ENCODE assay signal across 8 mouse cellular contexts in the genomic region with DNA sequence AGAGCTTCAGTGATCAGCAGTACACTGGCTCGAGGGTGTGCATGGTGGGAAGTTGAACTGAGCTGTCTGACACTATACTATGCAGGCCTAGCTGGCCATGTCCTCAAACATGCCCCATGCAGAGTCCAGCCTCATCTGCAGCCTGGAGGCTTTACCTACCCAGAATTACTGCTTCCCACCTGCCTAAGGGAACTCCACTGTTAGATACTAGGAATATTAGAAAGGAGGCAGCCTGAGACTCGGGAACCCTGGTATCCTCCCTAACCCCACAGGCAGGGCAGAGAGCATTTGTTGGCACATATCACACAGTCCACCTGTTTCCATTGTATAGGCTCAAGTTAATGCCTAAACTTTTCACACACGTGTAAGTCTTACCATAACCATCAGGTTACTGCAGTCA. TPM values are rescaled to one million over a fixed set of nuclear protein-coding genes. Genes with fewer than 3 reads are reported as not detected.
DNase-seq lines count a peak whose midpoint lies in the region; ATAC-seq and TF ChIP-seq lines count a peak whose summit lies in the region.

No protein-coding gene starts in this region.

- no peaks in the 10 kb centered on the region for H3K36me3 ChIP-seq in embryonic facial prominence, embryonic 11.5 days (replicated peaks; ENCODE audit: control insufficient read depth, insufficient read depth, low read depth, low read length)
- H3K36me3 ChIP-seq in embryonic facial prominence, embryonic 10.5 days (replicated peaks), result peaks cover 21% of the 10 kb centered on the region
- H3K36me3 ChIP-seq in neural tube, embryonic 11.5 days (ENCODE audit: control insufficient read depth, insufficient read depth, low read length), result 0 out of 2 replicates have a peak, but pooled peaks cover 3% of the 10 kb centered on the region
- H3K36me3 ChIP-seq in limb, embryonic 15.5 days, result peaks cover 12% of the 10 kb centered on the region
- no peaks in the 10 kb centered on the region for H3K36me3 ChIP-seq in stomach, postnatal 0 days (ENCODE audit: control insufficient read depth, insufficient read depth, low read length)

- no peak for DNase-seq in embryonic facial prominence, embryonic 11.5 days (ENCODE audit: low spot score)
- no peak for DNase-seq in embryonic facial prominence, embryonic 10.5 days (ENCODE audit: low spot score)
- no peak for DNase-seq in neural tube, embryonic 11.5 days (ENCODE audit: low spot score)
- no peak for DNase-seq in neural tube, embryonic 10.5 days (ENCODE audit: extremely low spot score, low spot score)
- DNase-seq in stomach, postnatal 0 days (ENCODE audit: low spot score), result no peak
- no peak for DNase-seq in adrenal gland, adult 18-20 months (ENCODE audit: low spot score in 2 of 2)

- ATAC-seq in embryonic facial prominence, embryonic 11.5 days (replicated peaks; ENCODE audit: insufficient number of reproducible peaks, low FRiP score, low TSS enrichment, low read depth), result peak; percentile 36
- 0 out of 2 replicates have a peak, but pooled peaks have one; percentile 14 for ATAC-seq in neural tube, embryonic 11.5 days (ENCODE audit: insufficient read depth, low FRiP score, low TSS enrichment)
- ATAC-seq in limb, embryonic 15.5 days (ENCODE audit: insufficient number of reproducible peaks, low FRiP score, low TSS enrichment, low read depth), result 0 out of 2 replicates have a peak, but pooled peaks have one; percentile 2
- ATAC-seq in stomach, postnatal 0 days (ENCODE audit: low FRiP score, low TSS enrichment), result peak; percentile 1; the same call in 1 of the 2 replicates
- ATAC-seq in granulocyte monocyte progenitor cell, adult 5-6 weeks (replicated peaks; ENCODE audit: poor library complexity, severe bottlenecking), result no peak

- no peak for TF ChIP-seq CTCF in stomach, postnatal 0 days (IDR thresholded peaks at IDR 0.05; ENCODE audit: low read depth)

- H3K4me1 ChIP-seq in embryonic facial prominence, embryonic 11.5 days (ENCODE audit: control insufficient read depth, insufficient read depth, low read length), result no peaks in the 10 kb centered on the region
- peaks cover 16% of the 10 kb centered on the region for H3K4me1 ChIP-seq in embryonic facial prominence, embryonic 10.5 days
- no peaks in the 10 kb centered on the region for H3K4me1 ChIP-seq in neural tube, embryonic 11.5 days (ENCODE audit: control insufficient read depth, insufficient read depth, low read length)
- peaks cover 14% of the 10 kb centered on the region for H3K4me1 ChIP-seq in limb, embryonic 15.5 days
- H3K4me1 ChIP-seq in stomach, postnatal 0 days (replicated peaks; ENCODE audit: control insufficient read depth, insufficient read depth), result no peaks in the 10 kb centered on the region

- TF ChIP-seq EP300 in stomach, postnatal 0 days (optimal IDR thresholded peaks at IDR 0.05), result no peak

- WGBS in embryonic facial prominence, embryonic 11.5 days, result 55% methylated on average over 3 of the region's 3 CpGs
- 58% methylated on average over 3 of the region's 3 CpGs for WGBS in embryonic facial prominence, embryonic 10.5 days
- WGBS in neural tube, embryonic 11.5 days, result 51% methylated on average over 3 of the region's 3 CpGs
- 46% methylated on average over 3 of the region's 3 CpGs for WGBS in limb, embryonic 15.5 days
- 53% methylated on average over 3 of the region's 3 CpGs for WGBS in stomach, postnatal 0 days

- no peak overlapping the region for H3K4me2 ChIP-seq in embryonic facial prominence, embryonic 11.5 days (ENCODE audit: low read depth, low read length)
- H3K4me2 ChIP-seq in neural tube, embryonic 11.5 days (ENCODE audit: low read depth), result no peak overlapping the region
- no peak overlapping the region for H3K4me2 ChIP-seq in limb, embryonic 15.5 days
- no peak overlapping the region for H3K4me2 ChIP-seq in stomach, postnatal 0 days (replicated peaks; ENCODE audit: low read depth)

- H3K4me3 ChIP-seq in embryonic facial prominence, embryonic 11.5 days (ENCODE audit: low read depth, low read length), result no peak overlapping the region
- H3K4me3 ChIP-seq in embryonic facial prominence, embryonic 10.5 days, result no peak overlapping the region
- H3K4me3 ChIP-seq in neural tube, embryonic 11.5 days (ENCODE audit: low read depth, low read length), result no peak overlapping the region
- H3K4me3 ChIP-seq in limb, embryonic 15.5 days, result no peak overlapping the region
- H3K4me3 ChIP-seq in stomach, postnatal 0 days (ENCODE audit: low read depth, low read length), result no peak overlapping the region

- H3K9me3 ChIP-seq in embryonic facial prominence, embryonic 11.5 days (replicated peaks; ENCODE audit: control insufficient read depth, low read length), result no peaks in the 10 kb centered on the region
- no peaks in the 10 kb centered on the region for H3K9me3 ChIP-seq in embryonic facial prominence, embryonic 10.5 days
- H3K9me3 ChIP-seq in neural tube, embryonic 11.5 days (ENCODE audit: control insufficient read depth, low read length), result no peaks in the 10 kb centered on the region
- no peaks in the 10 kb centered on the region for H3K9me3 ChIP-seq in limb, embryonic 15.5 days
- H3K9me3 ChIP-seq in stomach, postnatal 0 days (ENCODE audit: control insufficient read depth, low read length), result no peaks in the 10 kb centered on the region

- no peak overlapping the region for H3K9ac ChIP-seq in embryonic facial prominence, embryonic 11.5 days (replicated peaks; ENCODE audit: low read length)
- H3K9ac ChIP-seq in neural tube, embryonic 11.5 days (ENCODE audit: low read length), result no peak overlapping the region
- no peak overlapping the region for H3K9ac ChIP-seq in limb, embryonic 15.5 days
- H3K9ac ChIP-seq in stomach, postnatal 0 days (ENCODE audit: low read length), result no peak overlapping the region

- no peak overlapping the region for H3K27ac ChIP-seq in embryonic facial prominence, embryonic 11.5 days (replicated peaks; ENCODE audit: low read depth, low read length)
- no peak overlapping the region for H3K27ac ChIP-seq in embryonic facial prominence, embryonic 10.5 days (replicated peaks)
- no peak overlapping the region for H3K27ac ChIP-seq in neural tube, embryonic 11.5 days (ENCODE audit: low read depth, low read length)
- no peak overlapping the region for H3K27ac ChIP-seq in limb, embryonic 15.5 days
- H3K27ac ChIP-seq in stomach, postnatal 0 days (replicated peaks), result no peak overlapping the region

- no peaks in the 10 kb centered on the region for H3K27me3 ChIP-seq in embryonic facial prominence, embryonic 11.5 days (ENCODE audit: control insufficient read depth, insufficient read depth, low read length)
- no peaks in the 10 kb centered on the region for H3K27me3 ChIP-seq in embryonic facial prominence, embryonic 10.5 days (replicated peaks; ENCODE audit: low read depth, poor library complexity, severe bottlenecking)
- no peaks in the 10 kb centered on the region for H3K27me3 ChIP-seq in neural tube, embryonic 11.5 days (ENCODE audit: control insufficient read depth, insufficient read depth, low read length)
- no peaks in the 10 kb centered on the region for H3K27me3 ChIP-seq in limb, embryonic 15.5 days
- no peaks in the 10 kb centered on the region for H3K27me3 ChIP-seq in stomach, postnatal 0 days (ENCODE audit: control insufficient read depth, insufficient read depth, low read length)

RNA-seq across cellular contexts. Expression of a gene that starts 0.6 kb away (rescaled TPM):
- 63.1 and 63.8 TPM in 2 replicates for polyA plus RNA-seq in embryonic facial prominence, embryonic 11.5 days (2014; fragmentation: Nextera tagmentation; extraction: Ambion mirVana)
- polyA plus RNA-seq in embryonic facial prominence, embryonic 10.5 days (2016; fragmentation: Nextera tagmentation; extraction: Ambion mirVana), result 58.5 and 68.6 TPM in 2 replicates
- 54.8 and 55.0 TPM in 2 replicates for polyA plus RNA-seq in neural tube, embryonic 11.5 days (2014; fragmentation: Nextera tagmentation; extraction: Ambion mirVana)
- polyA plus RNA-seq in limb, embryonic 15.5 days (2015; fragmentation: Nextera tagmentation; extraction: Ambion mirVana), result 42.3 and 48.4 TPM in 2 replicates
- 23.5 and 24.5 TPM in 2 replicates for polyA plus RNA-seq in stomach, postnatal 0 days (2015; fragmentation: Nextera tagmentation; extraction: Ambion mirVana)
- 67.7 and 79.0 TPM in 2 replicates for total RNA-seq in granulocyte monocyte progenitor cell, adult 5-6 weeks (2014; fragmentation: Nextera tagmentation)
- 56.3 and 57.4 TPM in 2 replicates for total RNA-seq in granulocyte monocyte progenitor cell, adult 5-6 weeks (2017)
- total RNA-seq in adrenal gland, adult 18-20 months (2021), result 10 to 100 TPM; 33.0 to 38.6 TPM

RNA-seq across cellular contexts. Expression of a gene that starts 18.7 kb away (rescaled TPM):
- 4.4 and 5.6 TPM in 2 replicates for polyA plus RNA-seq in embryonic facial prominence, embryonic 11.5 days (2014; fragmentation: Nextera tagmentation; extraction: Ambion mirVana)
- polyA plus RNA-seq in embryonic facial prominence, embryonic 10.5 days (2016; fragmentation: Nextera tagmentation; extraction: Ambion mirVana), result 4.8 and 5.6 TPM in 2 replicates
- 3.2 and 3.4 TPM in 2 replicates for polyA plus RNA-seq in neural tube, embryonic 11.5 days (2014; fragmentation: Nextera tagmentation; extraction: Ambion mirVana)
- polyA plus RNA-seq in limb, embryonic 15.5 days (2015; fragmentation: Nextera tagmentation; extraction: Ambion mirVana), result 17.0 and 18.0 TPM in 2 replicates
- 85.4 and 96.0 TPM in 2 replicates for polyA plus RNA-seq in stomach, postnatal 0 days (2015; fragmentation: Nextera tagmentation; extraction: Ambion mirVana)
- 19.9 and 23.1 TPM in 2 replicates for total RNA-seq in granulocyte monocyte progenitor cell, adult 5-6 weeks (2014; fragmentation: Nextera tagmentation)
- 12.7 and 14.2 TPM in 2 replicates for total RNA-seq in granulocyte monocyte progenitor cell, adult 5-6 weeks (2017)
- 10 to 100 TPM; 32.6 to 34.4 TPM for total RNA-seq in adrenal gland, adult 18-20 months (2021)
